Mouse (Mus musculus) spleen, adult 2 months (tissue): Measurements from ENCODE around the gene Rgl2.

Source experiments
- CTCF ChIP-seq: fragments of 200-500 bp; IDR thresholded peaks from 2 replicates; pipeline ENCODE4 v1.5.1; 2011; ENCODE audit warnings: mild to moderate bottlenecking, inconsistent platforms; ENCODE audit not compliant: insufficient read depth, insufficient read length, insufficient replicate concordance; ENCODE audit errors: extremely low read depth
- POLR2A ChIP-seq: fragments of 200-500 bp; IDR thresholded peaks from 2 replicates; pipeline ENCODE4 v1.6.1; 2011; ENCODE audit warnings: low read depth, low read length, inconsistent platforms

- no peak for TF ChIP-seq CTCF
- no peak for TF ChIP-seq POLR2A
Measured at GRCm38 (mm10) chr17:33979512-33980050, 50.2 kb downstream of the Rgl2 start.
